Mouse (Mus musculus) heart, embryonic 15.5 days (tissue): ENCODE results near the gene BC107364. TPM values are rescaled to one million over a fixed set of nuclear protein-coding genes. Genes with fewer than 3 reads are reported as not detected.
"Not testable (repeated sequence)": the region's sequence is repeated elsewhere in the genome, so short reads cannot be mapped to it uniquely, and the experiment has no call there.

Source experiments
- ATAC-seq: fragments of 200-750 bp; cut with Nextera tagmentation; replicated peaks from 2 replicates; pipeline ENCODE4 v1.8.0; 2017; ENCODE audit warnings: low read depth, moderate TSS enrichment; ENCODE audit not compliant: insufficient number of reproducible peaks, insufficient read depth, low FRiP score
- H3K27ac ChIP-seq: fragments of 300-500 bp; sonication (generic); 2 replicates; pipeline ENCODE4 v1.5.1; 2015; ENCODE audit warnings: mild to moderate bottlenecking, inconsistent platforms
- H3K27me3 ChIP-seq: fragments of 300-500 bp; sonication (generic); 2 replicates; pipeline ENCODE4 v1.6.1; 2015; ENCODE audit warnings: inconsistent platforms
- H3K36me3 ChIP-seq: fragments of 300-500 bp; sonication (generic); 2 replicates; pipeline ENCODE4 v1.6.1; 2015; ENCODE audit warnings: mild to moderate bottlenecking, inconsistent platforms
- H3K4me1 ChIP-seq: fragments of 300-500 bp; sonication (generic); replicated peaks from 2 replicates; pipeline ENCODE4 v1.6.1; 2015; ENCODE audit warnings: inconsistent platforms
- H3K4me2 ChIP-seq: fragments of 300-500 bp; sonication (generic); 2 replicates; pipeline ENCODE4 v1.6.1; 2015; ENCODE audit warnings: inconsistent platforms, mild to moderate bottlenecking, moderate library complexity
- H3K4me3 ChIP-seq: fragments of 300-500 bp; sonication (generic); 2 replicates; pipeline ENCODE4 v1.5.1; 2015; ENCODE audit warnings: mild to moderate bottlenecking, inconsistent platforms
- H3K9ac ChIP-seq: fragments of 300-500 bp; sonication (generic); 2 replicates; pipeline ENCODE4 v1.6.1; 2015; ENCODE audit warnings: mild to moderate bottlenecking, inconsistent platforms
- H3K9me3 ChIP-seq: fragments of 300-500 bp; sonication (generic); replicated peaks from 2 replicates; pipeline ENCODE4 v1.6.1; 2016; ENCODE audit warnings: inconsistent platforms
- WGBS: fragments of 180-500 bp; shearing (Covaris S2); methylation state at CpG from one replicate; pipeline ENCODE4 v1.1.7; 2015; ENCODE audit warnings: mixed read lengths; 5-methylcytosine and 5-hydroxymethylcytosine counted together
- polyA plus RNA-seq: library from polyadenylated mRNA; unstranded; fragments of >200 nt; fragmentation: Nextera tagmentation; extraction: Ambion mirVana; gene quantifications from 2 replicates; pipeline ENCODE4 v1.2.1, GENCODE M21; 2015

Gene BC107364
- polyA plus RNA-seq, 1 experiment from 2014 or later = 0.53 TPM

- H3K4me3 ChIP-seq = no peak overlapping the region
- H3K9me3 ChIP-seq = no peaks in the 10 kb centered on the region
- no peak overlapping the region for H3K9ac ChIP-seq
- no peak overlapping the region for H3K4me2 ChIP-seq
- no peak overlapping the region for H3K27ac ChIP-seq
- no peaks in the 10 kb centered on the region; the same call in 1 of the 2 replicates for H3K27me3 ChIP-seq
- no peak for ATAC-seq
- H3K36me3 ChIP-seq = no peaks in the 10 kb centered on the region
- 86% methylated on average over 2 of the region's 2 CpGs for WGBS
- peaks cover 18% of the 10 kb centered on the region for H3K4me1 ChIP-seq
These were observed 31.8 kb upstream of the BC107364 start for GRCm38 (mm10) chr3:96483946-96484345.

GRCm38 (mm10) chr3:96483044-96483443 lies 30.9 kb upstream of the BC107364 start:
- H3K4me1 ChIP-seq = peaks cover 18% of the 10 kb centered on the region
- H3K4me2 ChIP-seq, H3K27ac ChIP-seq, ATAC-seq, H3K9ac ChIP-seq, H3K4me3 ChIP-seq, H3K36me3 ChIP-seq, H3K9me3 ChIP-seq, H3K27me3 ChIP-seq: not testable (repeated sequence)
- 58% methylated on average over 7 of the region's 7 CpGs for WGBS

- no peak overlapping the region for H3K4me2 ChIP-seq
- no peak overlapping the region for H3K4me3 ChIP-seq
- no peaks in the 10 kb centered on the region for H3K36me3 ChIP-seq
- no peak overlapping the region for H3K9ac ChIP-seq
- peaks cover 6% of the 10 kb centered on the region for H3K27me3 ChIP-seq
- 82% methylated on average over 13 of the region's 13 CpGs for WGBS
- H3K9me3 ChIP-seq = no peaks in the 10 kb centered on the region
- no peak for ATAC-seq
- peaks cover 15% of the 10 kb centered on the region for H3K4me1 ChIP-seq
- H3K27ac ChIP-seq = no peak overlapping the region
These were observed 30.3 kb upstream of the BC107364 start for GRCm38 (mm10) chr3:96482451-96482850.

- no peak for ATAC-seq
- Histone ChIP-seq H3K9me3 (no peaks in the 10 kb centered on the region), H3K4me2 (no peak overlapping the region), H3K36me3 (no peaks in the 10 kb centered on the region), H3K4me1 (peaks cover 12% of the 10 kb centered on the region), H3K27me3 (peaks cover 12% of the 10 kb centered on the region), H3K27ac (no peak overlapping the region), H3K4me3 (no peak overlapping the region), H3K9ac (no peak overlapping the region)
- WGBS = 80% methylated on average over 3 of the region's 3 CpGs
These were observed 29.8 kb upstream of the BC107364 start for GRCm38 (mm10) chr3:96481856-96482255.

GRCm38 (mm10) chr3:96480684-96481270 lies 28.7 kb upstream of the BC107364 start:
- no peaks in the 10 kb centered on the region for H3K36me3 ChIP-seq
- peaks cover 12% of the 10 kb centered on the region for H3K4me1 ChIP-seq
- no peak overlapping the region for H3K4me2 ChIP-seq
- WGBS = 80% methylated on average over 4 of the region's 4 CpGs
- ATAC-seq = no peak
- no peak overlapping the region for H3K9ac ChIP-seq
- no peak overlapping the region for H3K4me3 ChIP-seq
- H3K9me3 ChIP-seq = no peaks in the 10 kb centered on the region
- no peak overlapping the region for H3K27ac ChIP-seq
- peaks cover 20% of the 10 kb centered on the region for H3K27me3 ChIP-seq

- no peak for ATAC-seq
These were observed 27.1 kb upstream of the BC107364 start for GRCm38 (mm10) chr3:96479249-96479648.

GRCm38 (mm10) chr3:96477558-96477957 lies 25.5 kb upstream of the BC107364 start:
- Histone ChIP-seq H3K4me3 (no peak overlapping the region), H3K9ac (no peak overlapping the region), H3K4me1 (peaks cover 6% of the 10 kb centered on the region), H3K9me3 (no peaks in the 10 kb centered on the region), H3K27ac (no peak overlapping the region), H3K27me3 (peaks cover 47% of the 10 kb centered on the region), H3K4me2 (no peak overlapping the region), H3K36me3 (no peaks in the 10 kb centered on the region)
- WGBS = 74% methylated on average over 6 of the region's 6 CpGs
- no peak for ATAC-seq

More at GRCm38 (mm10) chr3:96479249-96479648, 27.1 kb upstream of the BC107364 start:
- Histone ChIP-seq H3K36me3 (no peaks in the 10 kb centered on the region), H3K9ac (no peak overlapping the region), H3K9me3 (no peaks in the 10 kb centered on the region), H3K27ac (no peak overlapping the region), H3K27me3 (peaks cover 32% of the 10 kb centered on the region), H3K4me1 (peaks cover 6% of the 10 kb centered on the region), H3K4me3 (no peak overlapping the region), H3K4me2 (no peak overlapping the region)
- WGBS = 28% methylated on average over 3 of the region's 3 CpGs

GRCm38 (mm10) chr3:96477084-96477483 lies 25.0 kb upstream of the BC107364 start:
- Histone ChIP-seq H3K9me3 (no peaks in the 10 kb centered on the region), H3K4me3 (no peak overlapping the region), H3K27ac (no peak overlapping the region), H3K4me1 (peaks cover 6% of the 10 kb centered on the region), H3K36me3 (no peaks in the 10 kb centered on the region), H3K9ac (no peak overlapping the region), H3K4me2 (no peak overlapping the region), H3K27me3 (peaks cover 52% of the 10 kb centered on the region)
- 47% methylated on average over 3 of the region's 3 CpGs for WGBS
- no peak for ATAC-seq

GRCm38 (mm10) chr3:96474909-96475655 lies 23.0 kb upstream of the BC107364 start:
- H3K27me3 ChIP-seq = peaks cover 55% of the 10 kb centered on the region
- H3K36me3 ChIP-seq = no peaks in the 10 kb centered on the region

GRCm38 (mm10) chr3:96473556-96473955 lies 21.4 kb upstream of the BC107364 start:
- WGBS = 70% methylated on average over 3 of the region's 3 CpGs

More at GRCm38 (mm10) chr3:96474909-96475655, 23.0 kb upstream of the BC107364 start:
- Histone ChIP-seq H3K27ac (no peak overlapping the region), H3K4me2 (peak overlapping the region; percentile 92), H3K4me3 (peak overlapping the region; percentile 51), H3K9me3 (no peaks in the 10 kb centered on the region), H3K9ac (peak overlapping the region; percentile 57), H3K4me1 (peaks cover 6% of the 10 kb centered on the region)
- 3% methylated on average over 44 of the region's 44 CpGs for WGBS
- no peak for ATAC-seq

GRCm38 (mm10) chr3:96472066-96472465 lies 20.0 kb upstream of the BC107364 start:
- Histone ChIP-seq H3K9ac (no peak overlapping the region), H3K27me3 (peaks cover 49% of the 10 kb centered on the region), H3K4me3 (no peak overlapping the region), H3K9me3 (no peaks in the 10 kb centered on the region), H3K4me1 (peaks cover 6% of the 10 kb centered on the region), H3K4me2 (no peak overlapping the region), H3K27ac (no peak overlapping the region), H3K36me3 (no peaks in the 10 kb centered on the region)
- 88% methylated on average over 5 of the region's 5 CpGs for WGBS
- no peak for ATAC-seq

More at GRCm38 (mm10) chr3:96473556-96473955, 21.4 kb upstream of the BC107364 start:
- not testable (repeated sequence) for H3K36me3 ChIP-seq, H3K9me3 ChIP-seq, H3K27ac ChIP-seq, H3K4me1 ChIP-seq, H3K4me2 ChIP-seq, H3K9ac ChIP-seq, H3K4me3 ChIP-seq, ATAC-seq
- peaks cover 55% of the 10 kb centered on the region for H3K27me3 ChIP-seq
